11 mouse cellular contexts compared by ENCODE assay signal in the genomic region with DNA sequence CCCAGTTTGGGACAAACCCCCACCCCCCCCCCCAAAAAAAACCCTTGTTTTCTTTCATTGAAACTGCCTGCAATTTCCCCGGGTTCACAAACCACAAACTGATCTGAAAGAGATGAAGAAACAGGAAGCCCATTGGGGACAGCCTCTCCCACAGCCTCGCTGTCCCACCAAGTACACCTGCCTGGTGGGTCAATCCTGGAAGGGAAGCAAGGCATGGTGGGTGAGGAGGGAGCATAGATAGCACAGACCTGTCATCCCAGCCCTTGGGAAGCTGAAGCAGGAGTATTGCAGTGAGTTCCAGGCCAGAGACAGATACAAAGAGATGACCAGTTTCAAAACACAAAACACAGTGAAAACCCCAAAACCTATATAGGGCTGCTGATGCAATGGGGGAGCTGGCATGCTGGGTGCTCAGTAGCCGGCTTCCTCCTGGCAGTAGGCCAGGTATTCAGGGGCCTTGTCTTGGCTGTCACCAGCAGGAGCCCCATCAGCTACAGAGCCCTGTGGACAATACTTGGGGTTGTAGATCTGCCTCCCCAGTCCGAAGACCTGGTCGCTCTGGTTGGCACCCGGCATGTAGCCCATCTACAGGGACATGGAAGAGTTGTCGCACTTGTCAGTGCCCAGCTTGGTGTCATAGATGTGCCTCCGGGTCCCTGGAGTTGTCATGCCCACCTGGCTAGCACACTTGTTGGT. TPM values are rescaled to one million over a fixed set of nuclear protein-coding genes. Genes with fewer than 3 reads are reported as not detected.
DNase-seq lines count a peak whose midpoint lies in the region; ATAC-seq lines count a peak whose summit lies in the region.
"Had no signal": no experiment of that assay in that cellular context is flagged by ENCODE, and none has a peak within 500 bp of the region (broad histone marks: within the 10 kb centered on the region; RNA-seq: fewer than 3 reads in every experiment).

No protein-coding gene starts in this region.

- peak; percentile 3 to 4 for DNase-seq in cerebellum, postnatal 14 days
- no peak for DNase-seq in cerebellum, adult 18-20 months
- peak; percentile 4 for DNase-seq in left cerebral cortex, postnatal 4 days
- no peak for DNase-seq in left cerebral cortex, postnatal 25 days (ENCODE audit: low spot score in 2 of 2)
- peak; percentile 10 for DNase-seq in thymus, postnatal 4 days
- DNase-seq in thymus, postnatal 25 days: no peak
- DNase-seq: gastrocnemius, adult 2 months; kidney, adult 11 months; right cerebral cortex, postnatal 14 days had no signal

- intact Hi-C loops in left cerebral cortex, postnatal 4 days (cut with DNase I): no loop called here
- intact Hi-C loops in left cerebral cortex, postnatal 25 days (cut with DNase I): no loop called here

- ATAC-seq in neutrophil, adult 5-6 weeks (ENCODE audit: extremely low read depth, insufficient number of reproducible peaks, low FRiP score, poor library complexity, severe bottlenecking): 0 out of 2 replicates have a peak, but pooled peaks have one; percentile 13
- no peak for ATAC-seq in inflammation-experienced regulatory T-cells, adult 6 months

RNA-seq across cellular contexts. Expression of a gene that starts 51.7 kb away (rescaled TPM):
- 10 to 100 TPM; 23.8 to 25.9 TPM for total RNA-seq in left cerebral cortex, postnatal 4 days (2021)
- 10 to 100 TPM; 40.4 to 46.6 TPM for total RNA-seq in left cerebral cortex, postnatal 25 days (2021)
- total RNA-seq in neutrophil, adult 5-6 weeks (2017): 17.2 and 17.9 TPM in 2 replicates
- polyA plus RNA-seq in inflammation-experienced regulatory T-cells, adult 6 months (2017; shearing (Covaris generic)): 100 to 1,000 TPM; 101 to 132 (median 113) TPM

Comparison
In these comparisons a context has a peak if more than half of its experiments do, and no peak if none do; other contexts are left out.
1. DNase-seq: peak in cerebellum, postnatal 14 days (2 of 2), left cerebral cortex, postnatal 4 days (single experiment) and thymus, postnatal 4 days (single experiment); none in cerebellum, adult 18-20 months (0 of 2), left cerebral cortex, postnatal 25 days (0 of 2) and thymus, postnatal 25 days (single experiment).